Mouse (Mus musculus): ENCODE data around the gene 1810065E05Rik.

- no peak for TF ChIP-seq POLR2A (IDR thresholded peaks at IDR 0.05; ENCODE audit: borderline replicate concordance, extremely low read depth, insufficient read depth, insufficient read length, poor library complexity, severe bottlenecking)
- no peak for TF ChIP-seq CTCF (IDR thresholded peaks at IDR 0.05; ENCODE audit: borderline replicate concordance, extremely low read depth, insufficient read depth, insufficient read length)
Observed at GRCm38 (mm10) chr11:58379516-58379915, 41.4 kb upstream of the 1810065E05Rik start.
